Mouse (Mus musculus): ENCODE data around the gene Ptpn11. TPM values are rescaled to one million over a fixed set of nuclear protein-coding genes. Genes with fewer than 3 reads are reported as not detected.
"Not testable (repeated sequence)": the region's sequence is repeated elsewhere in the genome, so short reads cannot be mapped to it uniquely, and the experiment has no call there.

Gene Ptpn11
- polyA plus RNA-seq, 1 experiment: 75.8 TPM

- Histone ChIP-seq H3K79me3 (ENCODE audit: low read depth) (peaks cover 23% of the 10 kb centered on the region), H3K36me3 (ENCODE audit: control insufficient read depth, insufficient read depth) (no peaks in the 10 kb centered on the region), H3K27me3 (ENCODE audit: control insufficient read depth, insufficient read depth, insufficient read length) (no peaks in the 10 kb centered on the region), H3K4me3 (ENCODE audit: insufficient read depth, poor library complexity, severe bottlenecking) (no peak overlapping the region), H3K79me2 (ENCODE audit: control insufficient read depth, insufficient read depth) (peaks cover 70% of the 10 kb centered on the region), H3ac (ENCODE audit: control insufficient read depth, insufficient read length, low read depth) (no peak overlapping the region)
- TF ChIP-seq CEBPB (IDR thresholded peaks at IDR 0.05; ENCODE audit: low read depth) (no peak), USF1 (IDR thresholded peaks at IDR 0.05; ENCODE audit: low read depth) (no peak), MYOD1 (IDR thresholded peaks at IDR 0.05; ENCODE audit: control insufficient read depth, insufficient read length, low read depth) (no peak), MYOG (IDR thresholded peaks at IDR 0.05; ENCODE audit: control insufficient read depth, extremely low read depth, insufficient read length) (no peak), CTCF (IDR thresholded peaks at IDR 0.05; ENCODE audit: control insufficient read depth, insufficient read depth, insufficient read length) (no peak), FOSL1 (IDR thresholded peaks at IDR 0.05; ENCODE audit: insufficient read depth, low read length, poor library complexity, severe bottlenecking) (no peak), MAX (IDR thresholded peaks at IDR 0.05) (no peak)
Measured at GRCm38 (mm10) chr5:121232789-121233188, 41.6 kb upstream of the Ptpn11 start.

GRCm38 (mm10) chr5:121230811-121231210 lies 39.6 kb upstream of the Ptpn11 start:
- Histone ChIP-seq H3K4me3 (ENCODE audit: insufficient read depth, poor library complexity, severe bottlenecking) (no peak overlapping the region), H3K27me3 (ENCODE audit: control insufficient read depth, insufficient read depth, insufficient read length) (no peaks in the 10 kb centered on the region), H3ac (ENCODE audit: control insufficient read depth, insufficient read length, low read depth) (no peak overlapping the region), H3K79me3 (ENCODE audit: low read depth) (peaks cover 26% of the 10 kb centered on the region), H3K36me3 (ENCODE audit: control insufficient read depth, insufficient read depth) (no peaks in the 10 kb centered on the region), H3K79me2 (ENCODE audit: control insufficient read depth, insufficient read depth) (peaks cover 72% of the 10 kb centered on the region)
- no peak for TF ChIP-seq MYOD1 (IDR thresholded peaks at IDR 0.05; ENCODE audit: control insufficient read depth, insufficient read length, low read depth)
- no peak for TF ChIP-seq MYOG (IDR thresholded peaks at IDR 0.05; ENCODE audit: control insufficient read depth, extremely low read depth, insufficient read length)
- no peak for TF ChIP-seq FOSL1 (IDR thresholded peaks at IDR 0.05; ENCODE audit: insufficient read depth, low read length, poor library complexity, severe bottlenecking)
- TF ChIP-seq MAX (IDR thresholded peaks at IDR 0.05): no peak

GRCm38 (mm10) chr5:121229182-121229581 lies 38.0 kb upstream of the Ptpn11 start:
- no peaks in the 10 kb centered on the region for H3K36me3 ChIP-seq (ENCODE audit: control insufficient read depth, insufficient read depth)

GRCm38 (mm10) chr5:121227330-121227729 lies 36.1 kb upstream of the Ptpn11 start:
- not testable (repeated sequence) for H3K27me3 ChIP-seq (ENCODE audit: control insufficient read depth, insufficient read depth, insufficient read length); H3K36me3 ChIP-seq (ENCODE audit: control insufficient read depth, insufficient read depth); H3K4me3 ChIP-seq (ENCODE audit: insufficient read depth, poor library complexity, severe bottlenecking); H3ac ChIP-seq (ENCODE audit: control insufficient read depth, insufficient read length, low read depth)
- Histone ChIP-seq H3K79me3 (ENCODE audit: low read depth) (peaks cover 19% of the 10 kb centered on the region), H3K79me2 (ENCODE audit: control insufficient read depth, insufficient read depth) (peaks cover 83% of the 10 kb centered on the region)

More at GRCm38 (mm10) chr5:121229182-121229581, 38.0 kb upstream of the Ptpn11 start:
- TF ChIP-seq USF1 (IDR thresholded peaks at IDR 0.05; ENCODE audit: low read depth) (no peak), MAX (IDR thresholded peaks at IDR 0.05) (no peak), FOSL1 (IDR thresholded peaks at IDR 0.05; ENCODE audit: insufficient read depth, low read length, poor library complexity, severe bottlenecking) (no peak), MYOG (IDR thresholded peaks at IDR 0.05; ENCODE audit: control insufficient read depth, extremely low read depth, insufficient read length) (no peak), CEBPB (IDR thresholded peaks at IDR 0.05; ENCODE audit: low read depth) (no peak), MYOD1 (IDR thresholded peaks at IDR 0.05; ENCODE audit: control insufficient read depth, insufficient read length, low read depth) (no peak), CTCF (IDR thresholded peaks at IDR 0.05; ENCODE audit: control insufficient read depth, insufficient read depth, insufficient read length) (no peak)
- Histone ChIP-seq H3K4me3 (ENCODE audit: insufficient read depth, poor library complexity, severe bottlenecking) (no peak overlapping the region), H3K27me3 (ENCODE audit: control insufficient read depth, insufficient read depth, insufficient read length) (no peaks in the 10 kb centered on the region), H3K79me2 (ENCODE audit: control insufficient read depth, insufficient read depth) (peaks cover 85% of the 10 kb centered on the region), H3K79me3 (ENCODE audit: low read depth) (peaks cover 24% of the 10 kb centered on the region), H3ac (ENCODE audit: control insufficient read depth, insufficient read length, low read depth) (no peak overlapping the region)

GRCm38 (mm10) chr5:121226845-121227244 lies 35.6 kb upstream of the Ptpn11 start:
- Histone ChIP-seq H3ac (ENCODE audit: control insufficient read depth, insufficient read length, low read depth) (no peak overlapping the region), H3K36me3 (ENCODE audit: control insufficient read depth, insufficient read depth) (no peaks in the 10 kb centered on the region), H3K79me2 (ENCODE audit: control insufficient read depth, insufficient read depth) (peaks cover 83% of the 10 kb centered on the region), H3K4me3 (ENCODE audit: insufficient read depth, poor library complexity, severe bottlenecking) (no peak overlapping the region), H3K79me3 (ENCODE audit: low read depth) (peaks cover 18% of the 10 kb centered on the region), H3K27me3 (ENCODE audit: control insufficient read depth, insufficient read depth, insufficient read length) (no peaks in the 10 kb centered on the region)
- TF ChIP-seq USF1 (IDR thresholded peaks at IDR 0.05; ENCODE audit: low read depth) (no peak), MYOD1 (IDR thresholded peaks at IDR 0.05; ENCODE audit: control insufficient read depth, insufficient read length, low read depth) (no peak), CEBPB (IDR thresholded peaks at IDR 0.05; ENCODE audit: low read depth) (no peak)

GRCm38 (mm10) chr5:121226406-121226805 lies 35.2 kb upstream of the Ptpn11 start:
- H3K79me2 ChIP-seq (ENCODE audit: control insufficient read depth, insufficient read depth): peaks cover 83% of the 10 kb centered on the region
- H3K27me3 ChIP-seq (ENCODE audit: control insufficient read depth, insufficient read depth, insufficient read length): no peaks in the 10 kb centered on the region
- peaks cover 16% of the 10 kb centered on the region for H3K79me3 ChIP-seq (ENCODE audit: low read depth)
- H3K4me3 ChIP-seq (ENCODE audit: insufficient read depth, poor library complexity, severe bottlenecking): no peak overlapping the region
- no peaks in the 10 kb centered on the region for H3K36me3 ChIP-seq (ENCODE audit: control insufficient read depth, insufficient read depth)
- TF ChIP-seq CEBPB (IDR thresholded peaks at IDR 0.05; ENCODE audit: low read depth) (no peak), MYOG (IDR thresholded peaks at IDR 0.05; ENCODE audit: control insufficient read depth, extremely low read depth, insufficient read length) (no peak), CTCF (IDR thresholded peaks at IDR 0.05; ENCODE audit: control insufficient read depth, insufficient read depth, insufficient read length) (no peak), MYOD1 (IDR thresholded peaks at IDR 0.05; ENCODE audit: control insufficient read depth, insufficient read length, low read depth) (no peak), USF1 (IDR thresholded peaks at IDR 0.05; ENCODE audit: low read depth) (no peak), FOSL1 (IDR thresholded peaks at IDR 0.05; ENCODE audit: insufficient read depth, low read length, poor library complexity, severe bottlenecking) (no peak), MAX (IDR thresholded peaks at IDR 0.05) (no peak)
- H3ac ChIP-seq (ENCODE audit: control insufficient read depth, insufficient read length, low read depth): no peak overlapping the region
